Mouse (Mus musculus) MEL (cell line): ENCODE data around the gene Olfr71.

Experiments
- CHD2 ChIP-seq: IDR thresholded peaks from 2 replicates; pipeline ENCODE4 v1.6.1; 2011; ENCODE audit warnings: low read length, improper control_type of control experiment
- CTCF ChIP-seq, 3 experiments: IDR thresholded peaks in 2 of 3; conservative IDR thresholded peaks in 1 of 3; 2 replicates each; pipeline ENCODE4 v1.5.1; 2011 to 2012; ENCODE audit warnings: low read length in 3 of 3, low read depth in 2 of 3, mild to moderate bottlenecking in 2 of 3, improper control_type of control experiment in 1 of 3, inconsistent platforms in 1 of 3, mixed read lengths in 1 of 3, moderate library complexity in 1 of 3; ENCODE audit not compliant: control insufficient read depth in 1 of 3, insufficient read depth in 1 of 3, poor library complexity in 1 of 3, severe bottlenecking in 1 of 3
- EP300 ChIP-seq, 2 experiments: IDR thresholded peaks; 2 replicates each; pipeline ENCODE4 v1.6.1; 2011; ENCODE audit warnings: improper control_type of control experiment in 2 of 2, low read length in 2 of 2, low read depth in 1 of 2, mild to moderate bottlenecking in 1 of 2
- GATA1 ChIP-seq: IDR thresholded peaks from 2 replicates; pipeline ENCODE4 v1.6.1; 2011; ENCODE audit warnings: low read depth, low read length, improper control_type of control experiment
- POLR2A ChIP-seq, 2 experiments: IDR thresholded peaks; 2 replicates each; pipeline ENCODE4 v1.6.1; 2011 to 2012; ENCODE audit warnings: low read length in 2 of 2, mild to moderate bottlenecking in 2 of 2, control low read depth in 1 of 2, improper control_type of control experiment in 1 of 2, low read depth in 1 of 2, moderate library complexity in 1 of 2; ENCODE audit not compliant: control insufficient read depth in 1 of 2, insufficient read depth in 1 of 2, poor library complexity in 1 of 2

- no peak for TF ChIP-seq CHD2
- TF ChIP-seq EP300 (IDR thresholded peaks at IDR 0.05; ENCODE audit: low read depth in 1 of 2, low read length in 2 of 2) = no peak
- no peak for TF ChIP-seq GATA1
- TF ChIP-seq CTCF (IDR thresholded peaks at IDR 0.05 in 2 of 3, conservative IDR thresholded peaks at IDR 0.05 in 1 of 3; ENCODE audit: control insufficient read depth in 1 of 3, insufficient read depth in 1 of 3, low read depth in 2 of 3, low read length in 3 of 3, poor library complexity in 1 of 3, severe bottlenecking in 1 of 3) = peak in 2 of 3 experiments; percentile 34 to 40; a peak in 5 of 6 replicates
- TF ChIP-seq POLR2A (IDR thresholded peaks at IDR 0.05; ENCODE audit: control insufficient read depth in 1 of 2, insufficient read depth in 1 of 2, low read depth in 1 of 2, low read length in 2 of 2, poor library complexity in 1 of 2) = no peak
Measured at GRCm38 (mm10) chr4:43657146-43657545, 52.9 kb downstream of the Olfr71 start.
